Mouse (Mus musculus) heart, embryonic 11.5 days (tissue): Measurements from ENCODE around the gene Usp48. TPM values are rescaled to one million over a fixed set of nuclear protein-coding genes. Genes with fewer than 3 reads are reported as not detected.

Source experiments
- ATAC-seq: fragments of 200-750 bp; cut with Nextera tagmentation; replicated peaks from 2 replicates; pipeline ENCODE4 v1.8.0; 2017; ENCODE audit warnings: moderate library complexity; ENCODE audit not compliant: insufficient number of reproducible peaks, low FRiP score, low TSS enrichment
- H3K27ac ChIP-seq: fragments of 300-500 bp; sonication (generic); 2 replicates; pipeline ENCODE4 v1.5.1; 2014; ENCODE audit warnings: mild to moderate bottlenecking, low read depth, low read length
- H3K27me3 ChIP-seq: fragments of 300-500 bp; sonication (generic); 2 replicates; pipeline ENCODE4 v1.6.1; 2014; ENCODE audit warnings: mild to moderate bottlenecking, low read length, mixed read lengths; ENCODE audit not compliant: control insufficient read depth, insufficient read depth
- H3K36me3 ChIP-seq: fragments of 300-500 bp; sonication (generic); 2 replicates; pipeline ENCODE4 v1.6.1; 2014; ENCODE audit warnings: mild to moderate bottlenecking, low read length, moderate library complexity, mixed read lengths; ENCODE audit not compliant: control insufficient read depth, insufficient read depth
- H3K4me1 ChIP-seq: fragments of 300-500 bp; sonication (generic); 2 replicates; pipeline ENCODE4 v1.6.1; 2014; ENCODE audit warnings: low read length; ENCODE audit not compliant: control insufficient read depth, insufficient read depth
- H3K4me2 ChIP-seq: fragments of 300-500 bp; sonication (generic); 2 replicates; pipeline ENCODE4 v1.6.1; 2014; ENCODE audit warnings: mild to moderate bottlenecking, moderate library complexity
- H3K4me3 ChIP-seq: fragments of 300-500 bp; sonication (generic); 2 replicates; pipeline ENCODE4 v1.5.1; 2014; ENCODE audit warnings: low read depth, low read length
- H3K9ac ChIP-seq: fragments of 300-500 bp; sonication (generic); 2 replicates; pipeline ENCODE4 v1.6.1; 2014; ENCODE audit warnings: mild to moderate bottlenecking, low read depth, low read length, moderate library complexity
- H3K9me3 ChIP-seq: fragments of 300-500 bp; sonication (generic); replicated peaks from 2 replicates; pipeline ENCODE4 v1.6.1; 2016; ENCODE audit warnings: low read length; ENCODE audit not compliant: control insufficient read depth
- WGBS: fragments of 180-500 bp; shearing (Covaris S2); extraction: QIAGEN DNeasy Blood & Tissue Kit; methylation state at CpG from one replicate; pipeline ENCODE4 v1.1.7; 2014; ENCODE audit not compliant: insufficient replicate concordance; 5-methylcytosine and 5-hydroxymethylcytosine counted together
- polyA plus RNA-seq: library from polyadenylated mRNA; unstranded; fragments of >200 nt; fragmentation: Nextera tagmentation; extraction: Ambion mirVana; gene quantifications from 2 replicates; pipeline ENCODE4 v1.2.1, GENCODE M21; 2014

Usp48 gene
- polyA plus RNA-seq, 1 experiment from 2014 or later, result 50.1 TPM

- ATAC-seq, result no peak
- no peak overlapping the region for H3K4me2 ChIP-seq
- peaks cover 24% of the 10 kb centered on the region for H3K27me3 ChIP-seq
- H3K4me3 ChIP-seq, result no peak overlapping the region
- WGBS, result 61% methylated on average over 10 of the region's 10 CpGs
- H3K9me3 ChIP-seq, result no peaks in the 10 kb centered on the region
- H3K27ac ChIP-seq, result no peak overlapping the region
- H3K4me1 ChIP-seq, result peaks cover 6% of the 10 kb centered on the region; the same call in 1 of the 2 replicates
- peaks cover 13% of the 10 kb centered on the region; the same call in 1 of the 2 replicates for H3K36me3 ChIP-seq
- no peak overlapping the region for H3K9ac ChIP-seq
Measured at GRCm38 (mm10) chr4:137660364-137661077, 67.0 kb downstream of the Usp48 start.

DNA sequence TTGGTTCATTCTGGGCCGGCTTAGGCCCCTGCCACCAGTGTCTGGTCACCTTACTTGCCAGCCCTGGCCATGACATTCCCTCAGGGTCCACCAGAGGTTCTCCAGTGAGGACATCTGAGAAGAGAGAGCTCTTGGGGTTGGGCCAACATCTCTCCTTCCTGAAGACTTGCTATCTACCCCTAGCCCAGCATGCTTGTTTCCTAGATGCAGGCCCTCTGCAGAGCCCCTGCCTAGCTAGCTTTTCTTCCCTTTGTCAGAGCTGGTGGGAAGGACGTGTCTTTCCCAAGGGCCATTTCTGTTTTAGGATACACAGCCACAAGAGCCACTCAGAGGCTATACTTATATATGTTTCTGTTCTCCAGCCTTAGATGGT is 67.5 kb downstream of the Usp48 start:
- Histone ChIP-seq H3K4me2 (no peak overlapping the region), H3K4me1 (peaks cover 6% of the 10 kb centered on the region; the same call in 1 of the 2 replicates), H3K9me3 (no peaks in the 10 kb centered on the region), H3K27me3 (peaks cover 30% of the 10 kb centered on the region), H3K36me3 (peaks cover 11% of the 10 kb centered on the region; the same call in 1 of the 2 replicates), H3K4me3 (no peak overlapping the region), H3K27ac (no peak overlapping the region), H3K9ac (no peak overlapping the region)
- no peak for ATAC-seq
- 51% methylated on average over 2 of the region's 2 CpGs for WGBS

GRCm38 (mm10) chr4:137661547-137661946 is 68.0 kb downstream of the Usp48 start:
- WGBS, result 90% methylated on average over 6 of the region's 6 CpGs
- H3K9ac ChIP-seq, result no peak overlapping the region
- no peak for ATAC-seq

DNA sequence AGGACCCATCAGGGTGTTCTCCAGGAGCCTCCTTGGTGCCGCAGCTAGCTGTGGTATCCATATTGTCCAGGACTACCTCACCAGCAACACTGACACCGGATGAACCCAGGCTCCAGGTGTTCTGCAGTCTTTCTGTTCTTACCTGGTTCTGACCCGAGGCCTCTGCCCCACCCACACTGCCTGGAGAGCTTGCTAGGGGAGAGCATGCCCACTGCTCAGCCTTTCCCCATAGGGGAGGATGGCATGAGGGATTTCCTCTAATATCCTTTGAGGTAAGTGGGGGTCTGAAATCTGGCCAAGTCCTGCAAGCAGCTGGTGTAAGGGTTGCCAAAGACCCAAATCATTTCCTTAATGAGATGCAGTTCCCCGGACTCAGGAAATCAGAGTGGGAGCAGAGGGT is 69.9 kb downstream of the Usp48 start:
- Histone ChIP-seq H3K9ac (no peak overlapping the region), H3K4me3 (no peak overlapping the region), H3K4me2 (no peak overlapping the region), H3K27ac (no peak overlapping the region), H3K4me1 (peaks cover 6% of the 10 kb centered on the region; the same call in 1 of the 2 replicates), H3K9me3 (no peaks in the 10 kb centered on the region), H3K36me3 (no peaks in the 10 kb centered on the region), H3K27me3 (peaks cover 41% of the 10 kb centered on the region)
- WGBS, result 76% methylated on average over 4 of the region's 4 CpGs
- ATAC-seq, result no peak

More at GRCm38 (mm10) chr4:137661547-137661946, 68.0 kb downstream of the Usp48 start:
- H3K4me3 ChIP-seq, result no peak overlapping the region
- peaks cover 9% of the 10 kb centered on the region; the same call in 1 of the 2 replicates for H3K36me3 ChIP-seq
- H3K4me1 ChIP-seq, result peaks cover 6% of the 10 kb centered on the region; the same call in 1 of the 2 replicates
- no peak overlapping the region for H3K27ac ChIP-seq
- no peaks in the 10 kb centered on the region for H3K9me3 ChIP-seq
- peaks cover 34% of the 10 kb centered on the region for H3K27me3 ChIP-seq
- no peak overlapping the region for H3K4me2 ChIP-seq

DNA sequence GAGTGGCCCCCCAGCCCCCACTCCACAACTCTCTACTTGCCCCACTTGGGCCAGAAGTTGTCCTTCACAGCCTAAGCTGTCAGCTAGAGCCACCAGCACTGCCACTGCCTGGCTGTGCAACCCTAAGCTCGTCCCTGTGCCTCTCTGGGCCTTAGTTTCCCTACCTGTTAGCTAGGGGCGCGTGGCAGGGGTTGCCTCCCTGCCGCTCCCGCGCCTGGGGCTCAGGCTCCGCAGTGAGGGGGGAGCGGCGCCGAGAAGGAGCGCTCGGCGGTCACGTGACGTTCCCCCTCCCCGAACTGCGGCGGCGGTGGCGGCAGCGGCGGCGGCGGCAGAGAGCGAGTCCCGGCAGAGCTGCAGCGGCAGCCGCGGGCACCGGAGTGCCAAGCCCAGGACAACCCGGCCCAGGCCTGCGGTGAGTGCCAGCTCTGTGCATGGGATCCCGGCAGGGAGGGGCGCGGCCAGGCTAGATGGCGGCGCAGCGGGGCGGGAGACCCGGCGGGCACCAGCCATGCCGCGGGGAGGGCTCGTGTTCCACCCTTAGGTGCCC is 71.0 kb downstream of the Usp48 start, which contains the start of gene Rap1gap:
Gene Rap1gap (plus strand): TSS at position 294 of the 547 bp plus-strand sequence.
- H3K9ac ChIP-seq, result peak within 1 kb of the TSS; percentile 28
- under 1% methylated on average over 34 of the region's 44 CpGs for WGBS
- no peaks in the 10 kb centered on the region for H3K36me3 ChIP-seq
- H3K4me2 ChIP-seq, result peak within 1 kb of the TSS; percentile 89
- H3K4me1 ChIP-seq, result peaks cover 6% of the 10 kb centered on the region; the same call in 1 of the 2 replicates
- ATAC-seq, result no peak
- H3K27me3 ChIP-seq, result peaks cover 41% of the 10 kb centered on the region
- H3K9me3 ChIP-seq, result no peaks in the 10 kb centered on the region
- peak within 1 kb of the TSS; percentile 55 for H3K4me3 ChIP-seq
- no peak within 1 kb of the TSS for H3K27ac ChIP-seq

GRCm38 (mm10) chr4:137664980-137665675 is 71.6 kb downstream of the Usp48 start:
- Histone ChIP-seq H3K27ac (no peak overlapping the region), H3K4me1 (peaks cover 6% of the 10 kb centered on the region; the same call in 1 of the 2 replicates), H3K27me3 (peaks cover 41% of the 10 kb centered on the region), H3K9me3 (no peaks in the 10 kb centered on the region), H3K9ac (peak overlapping the region; percentile 28; the same call in 1 of the 2 replicates), H3K4me2 (peak overlapping the region; percentile 89), H3K36me3 (no peaks in the 10 kb centered on the region), H3K4me3 (peak overlapping the region; percentile 55)
- 15% methylated on average over 15 of the region's 15 CpGs for WGBS
- ATAC-seq, result no peak

GRCm38 (mm10) chr4:137665791-137666190 is 72.2 kb downstream of the Usp48 start:
- H3K9me3 ChIP-seq, result no peaks in the 10 kb centered on the region
- 73% methylated on average over 5 of the region's 5 CpGs for WGBS
- H3K4me3 ChIP-seq, result no peak overlapping the region
- ATAC-seq, result no peak
- H3K36me3 ChIP-seq, result no peaks in the 10 kb centered on the region
- peaks cover 6% of the 10 kb centered on the region; the same call in 1 of the 2 replicates for H3K4me1 ChIP-seq
- no peak overlapping the region for H3K9ac ChIP-seq
- H3K27me3 ChIP-seq, result peaks cover 41% of the 10 kb centered on the region
- H3K27ac ChIP-seq, result no peak overlapping the region
- H3K4me2 ChIP-seq, result no peak overlapping the region

- Histone ChIP-seq H3K27ac (no peak overlapping the region), H3K9me3 (no peaks in the 10 kb centered on the region), H3K4me3 (no peak overlapping the region), H3K9ac (no peak overlapping the region), H3K4me2 (no peak overlapping the region), H3K27me3 (peaks cover 41% of the 10 kb centered on the region), H3K4me1 (peaks cover 6% of the 10 kb centered on the region; the same call in 1 of the 2 replicates), H3K36me3 (no peaks in the 10 kb centered on the region)
- no peak for ATAC-seq
- 57% methylated on average over 5 of the region's 5 CpGs for WGBS
Measured at GRCm38 (mm10) chr4:137666283-137666957, 72.9 kb downstream of the Usp48 start.
